Mouse (Mus musculus): Measurements from ENCODE around the gene Mapkap1. TPM values are rescaled to one million over a fixed set of nuclear protein-coding genes. Genes with fewer than 3 reads are reported as not detected.

Mapkap1 gene
- total and polyA plus RNA-seq, 3 experiments: 39.4 to 45.8 (median 40.7) TPM

DNA sequence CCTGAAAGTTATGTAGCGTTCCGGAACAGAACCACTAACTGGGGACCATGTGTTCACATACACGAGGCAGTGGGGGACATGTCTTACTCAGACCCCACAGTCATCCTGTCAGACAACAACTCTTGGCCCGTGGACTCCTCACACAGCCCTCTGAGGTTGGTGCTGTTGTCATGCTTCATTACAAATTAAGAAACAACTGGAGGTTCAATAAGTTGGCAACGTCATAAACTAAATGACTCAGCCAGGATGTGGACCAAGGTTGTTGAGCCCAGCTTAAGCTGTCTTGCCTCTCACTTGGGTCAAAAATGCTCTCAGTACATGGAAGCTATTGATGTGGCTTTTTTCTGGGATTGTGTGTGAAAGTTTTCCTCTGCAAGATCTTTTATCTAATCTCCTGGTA lies 153.6 kb downstream of the Mapkap1 start:
- Histone ChIP-seq H3K4me3 (replicated peaks in 1 of 3; ENCODE audit: low read depth in 2 of 3, low read length in 2 of 3, poor library complexity in 1 of 3) (no peak overlapping the region), H3K27me3 (replicated peaks) (no peaks in the 10 kb centered on the region), H3K4me2 (ENCODE audit: insufficient read depth, low read depth, poor library complexity, severe bottlenecking) (no peak overlapping the region), H3K9ac (ENCODE audit: insufficient read depth, low read depth) (no peak overlapping the region), H3K27ac (ENCODE audit: insufficient read depth, low read depth) (no peak overlapping the region), H3K79me2 (replicated peaks; ENCODE audit: control insufficient read depth, extremely low read depth, insufficient read depth, poor library complexity, severe bottlenecking) (no peaks in the 10 kb centered on the region), H3K9me3 (replicated peaks; ENCODE audit: low read length) (no peaks in the 10 kb centered on the region), H3K36me3 (replicated peaks in 1 of 2; ENCODE audit: control insufficient read depth in 1 of 2, insufficient read depth in 1 of 2, low read length in 1 of 2) (peaks cover 0 to 47% of the 10 kb centered on the region in 2 experiments), H3K4me1 (ENCODE audit: control insufficient read depth in 1 of 2, insufficient read depth in 2 of 2) (no peaks in the 10 kb centered on the region)
- TF ChIP-seq MYC (IDR thresholded peaks at IDR 0.05; ENCODE audit: low read depth, low read length): no peak
- TF ChIP-seq RAD21 (IDR thresholded peaks at IDR 0.05; ENCODE audit: low read depth, low read length): no peak
- no peak for TF ChIP-seq USF1 (IDR thresholded peaks at IDR 0.05; ENCODE audit: low read depth, low read length)
- TF ChIP-seq JUN (IDR thresholded peaks at IDR 0.05; ENCODE audit: insufficient read depth, low read depth, low read length): no peak
- TF ChIP-seq CHD1 (IDR thresholded peaks at IDR 0.05; ENCODE audit: low read depth, low read length): no peak
- no peak for TF ChIP-seq E2F4 (IDR thresholded peaks at IDR 0.05; ENCODE audit: insufficient replicate concordance, low read depth, low read length)
- TF ChIP-seq RCOR1 (conservative IDR thresholded peaks at IDR 0.05; ENCODE audit: low read depth, low read length): no peak
- no peak for DNase-seq (ENCODE audit: extremely low read depth)
- in situ Hi-C loops (cut with MboI; ENCODE audit: low pct_ligation_motif_present, low pct_unique_long_range_greater_than_20kb, low sequenced_read_pairs): no loop called here
- dilution Hi-C loops (cut with MboI; ENCODE audit: extremely low pct_ligation_motif_present, extremely low pct_unique_long_range_greater_than_20kb, low sequenced_read_pairs): no loop called here

DNA sequence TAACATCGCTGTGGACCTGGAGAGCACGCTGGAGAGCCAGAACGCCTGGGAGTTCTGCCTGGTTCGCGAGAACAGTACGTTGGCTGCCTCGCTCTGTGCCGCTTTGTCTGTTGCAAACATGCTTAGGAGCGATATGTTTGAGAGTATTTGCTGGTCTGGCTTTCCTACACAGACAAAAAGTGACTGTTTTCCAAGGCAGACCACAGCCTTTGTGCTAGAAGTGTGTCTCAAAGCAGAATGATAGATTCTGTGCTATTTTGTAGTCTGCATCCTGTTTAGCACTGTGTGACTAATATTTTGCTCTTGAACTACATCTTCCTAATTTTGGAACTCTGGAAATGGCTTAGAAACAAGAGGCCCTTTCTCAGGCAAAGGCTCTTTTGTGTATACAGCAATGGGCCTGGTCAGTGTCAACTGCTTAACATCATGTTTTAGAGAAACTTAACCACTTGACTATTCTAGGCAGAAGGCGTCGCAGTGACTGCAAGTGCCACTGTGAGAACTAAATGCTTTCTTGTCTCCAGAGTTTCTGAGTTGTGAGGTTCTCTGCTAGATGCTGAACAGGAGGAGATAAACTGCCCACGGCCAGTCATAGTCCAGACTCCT lies 156.6 kb downstream of the Mapkap1 start:
- no peaks in the 10 kb centered on the region for H3K79me2 ChIP-seq (replicated peaks; ENCODE audit: control insufficient read depth, extremely low read depth, insufficient read depth, poor library complexity, severe bottlenecking)
- TF ChIP-seq TCF12 (IDR thresholded peaks at IDR 0.05; ENCODE audit: low read depth, low read length): no peak
- no peak for TF ChIP-seq ZKSCAN1 (IDR thresholded peaks at IDR 0.05; ENCODE audit: borderline replicate concordance, low read depth, low read length)
- no peak for TF ChIP-seq MAZ (IDR thresholded peaks at IDR 0.05; ENCODE audit: low read depth, low read length)
- TF ChIP-seq MAFK (IDR thresholded peaks at IDR 0.05; ENCODE audit: insufficient replicate concordance, low read length): no peak
- TF ChIP-seq NELFE (IDR thresholded peaks at IDR 0.05; ENCODE audit: low read depth, low read length): no peak
- TF ChIP-seq ZC3H11A (IDR thresholded peaks at IDR 0.05; ENCODE audit: low read depth, low read length): no peak
- TF ChIP-seq BHLHE40 (IDR thresholded peaks at IDR 0.05; ENCODE audit: low read depth, low read length): no peak
- no peak for TF ChIP-seq EP300 (IDR thresholded peaks at IDR 0.05; ENCODE audit: low read length)
- TF ChIP-seq ZNF384 (IDR thresholded peaks at IDR 0.05; ENCODE audit: low read depth, low read length): no peak
- TF ChIP-seq RAD21 (IDR thresholded peaks at IDR 0.05; ENCODE audit: low read depth, low read length): no peak
- no peak for TF ChIP-seq MXI1 (IDR thresholded peaks at IDR 0.05; ENCODE audit: low read depth, low read length)
- TF ChIP-seq RCOR1 (conservative IDR thresholded peaks at IDR 0.05; ENCODE audit: low read depth, low read length): no peak
- dilution Hi-C loops (cut with MboI; ENCODE audit: extremely low pct_ligation_motif_present, extremely low pct_unique_long_range_greater_than_20kb, low sequenced_read_pairs): no loop called here
- H3K4me3 ChIP-seq (replicated peaks in 1 of 3; ENCODE audit: low read depth in 2 of 3, low read length in 2 of 3, poor library complexity in 1 of 3): no peak overlapping the region
- H3K27ac ChIP-seq (ENCODE audit: insufficient read depth, low read depth): no peak overlapping the region
- in situ Hi-C loops (cut with MboI; ENCODE audit: low pct_ligation_motif_present, low pct_unique_long_range_greater_than_20kb, low sequenced_read_pairs): no loop called here
- H3K4me2 ChIP-seq (ENCODE audit: insufficient read depth, low read depth, poor library complexity, severe bottlenecking): no peak overlapping the region
- H3K4me1 ChIP-seq (ENCODE audit: control insufficient read depth in 1 of 2, insufficient read depth in 2 of 2): peaks cover 0 to 5% of the 10 kb centered on the region in 2 experiments; a peak in 1 of 4 replicates
- no peak for DNase-seq (ENCODE audit: extremely low read depth)
- no peaks in the 10 kb centered on the region for H3K9me3 ChIP-seq (replicated peaks; ENCODE audit: low read length)
- no peak overlapping the region for H3K9ac ChIP-seq (ENCODE audit: insufficient read depth, low read depth)
- no peaks in the 10 kb centered on the region for H3K27me3 ChIP-seq (replicated peaks)
- peaks cover 0 to 44% of the 10 kb centered on the region in 2 experiments for H3K36me3 ChIP-seq (replicated peaks in 1 of 2; ENCODE audit: control insufficient read depth in 1 of 2, insufficient read depth in 1 of 2, low read length in 1 of 2)

Measured in CH12.LX (cell line).